ENCODE assay signal across 9 mouse cellular contexts in the genomic region with DNA sequence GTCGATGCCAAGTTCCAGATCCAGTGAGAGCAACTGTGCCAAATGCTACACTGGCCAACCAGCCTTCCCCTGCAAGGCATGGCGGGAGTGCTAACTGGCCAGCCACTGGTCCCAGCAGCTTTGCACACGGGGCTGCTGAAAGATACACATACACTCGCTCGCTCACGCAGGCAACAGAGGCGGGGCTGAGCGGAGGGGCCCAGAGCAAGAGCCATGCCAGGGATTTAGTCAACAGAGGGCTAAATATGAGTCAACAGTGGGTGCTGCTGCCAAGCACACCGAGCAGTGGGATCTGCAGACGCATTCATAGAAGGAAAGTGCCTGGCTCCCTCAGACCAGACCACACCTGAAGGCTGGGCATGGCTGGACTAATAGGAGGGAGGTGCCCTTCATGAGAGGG. TPM values are rescaled to one million over a fixed set of nuclear protein-coding genes. Genes with fewer than 3 reads are reported as not detected.
A peak's percentile ranks its signal among the peaks of the same experiment; 100 is the strongest.
DNase-seq lines count a peak whose midpoint lies in the region; ATAC-seq and TF ChIP-seq lines count a peak whose summit lies in the region.
"Had no signal": no experiment of that assay in that cellular context is flagged by ENCODE, and none has a peak within 500 bp of the region (broad histone marks: within the 10 kb centered on the region; RNA-seq: fewer than 3 reads in every experiment).

No protein-coding gene starts in this region.

- no peak overlapping the region for H3K9ac ChIP-seq in heart, adult 2 months (ENCODE audit: low read depth, low read length)
- H3K9ac ChIP-seq in heart, embryonic 12.5 days = no peak overlapping the region
- H3K9ac ChIP-seq in ES-Bruce4 (ENCODE audit: low read depth, poor library complexity, severe bottlenecking) = no peak overlapping the region
- 0 out of 2 replicates have a peak overlapping the region, but pooled peaks have one; percentile 2 for H3K9ac ChIP-seq in intestine, embryonic 15.5 days

- peak overlapping the region; percentile 34; the same call in 1 of the 2 replicates for H3K27ac ChIP-seq in heart, adult 2 months
- H3K27ac ChIP-seq in heart, embryonic 12.5 days (ENCODE audit: poor library complexity, severe bottlenecking) = no peak overlapping the region
- no peak overlapping the region for H3K27ac ChIP-seq in ES-Bruce4 (ENCODE audit: insufficient read depth, low read length)
- peak overlapping the region; percentile 71 for H3K27ac ChIP-seq in intestine, embryonic 15.5 days

- intact Hi-C loops in heart, adult 2 months (cut with DNase I) = no loop called here

- no peaks in the 10 kb centered on the region for H3K4me1 ChIP-seq in heart, adult 2 months (ENCODE audit: control insufficient read depth, insufficient read depth, low read length)
- peaks cover 11% of the 10 kb centered on the region for H3K4me1 ChIP-seq in heart, embryonic 12.5 days (replicated peaks)
- H3K4me1 ChIP-seq in ES-Bruce4 (ENCODE audit: control insufficient read depth, insufficient read depth, low read length) = no peaks in the 10 kb centered on the region
- peaks cover 27% of the 10 kb centered on the region for H3K4me1 ChIP-seq in intestine, embryonic 15.5 days (replicated peaks)

- H3K4me3 ChIP-seq in heart, adult 2 months = peak overlapping the region; percentile 20; the same call in 1 of the 2 replicates
- no peak overlapping the region for H3K4me3 ChIP-seq in heart, embryonic 12.5 days
- H3K4me3 ChIP-seq in ES-Bruce4 (ENCODE audit: low read depth, low read length) = peak overlapping the region; percentile 4; the same call in 1 of the 2 replicates
- peak overlapping the region; percentile 11; the same call in 1 of the 2 replicates for H3K4me3 ChIP-seq in intestine, embryonic 15.5 days (replicated peaks)

- no peaks in the 10 kb centered on the region for H3K9me3 ChIP-seq in heart, embryonic 12.5 days (replicated peaks)
- no peaks in the 10 kb centered on the region for H3K9me3 ChIP-seq in ES-Bruce4 (replicated peaks; ENCODE audit: control insufficient read depth, insufficient read depth, low read length, poor library complexity, severe bottlenecking)
- H3K9me3 ChIP-seq in intestine, embryonic 15.5 days = no peaks in the 10 kb centered on the region

- TF ChIP-seq POLR2A in heart, adult 2 months (IDR thresholded peaks at IDR 0.05; ENCODE audit: insufficient read depth, low read depth, low read length) = no peak
- no peak for TF ChIP-seq POLR2A in ES-Bruce4 (IDR thresholded peaks at IDR 0.05; ENCODE audit: insufficient read depth, low read length)

- ATAC-seq in heart, embryonic 12.5 days (ENCODE audit: insufficient number of reproducible peaks, low FRiP score) = no peak
- ATAC-seq in intestine, embryonic 15.5 days = peak; percentile 28

- no peak for TF ChIP-seq CTCF in heart, adult 2 months (IDR thresholded peaks at IDR 0.05)
- TF ChIP-seq CTCF in ES-Bruce4 (IDR thresholded peaks at IDR 0.05; ENCODE audit: low read depth, low read length) = no peak

- TF ChIP-seq EP300 in heart, adult 2 months (IDR thresholded peaks at IDR 0.05; ENCODE audit: insufficient read depth, low read depth, low read length) = 0 out of 2 replicates have a peak, but pooled peaks have one; percentile 27
- TF ChIP-seq EP300 in ES-Bruce4 (IDR thresholded peaks at IDR 0.05; ENCODE audit: insufficient read depth, low read depth, low read length) = no peak

- H3K4me2 ChIP-seq in heart, embryonic 12.5 days = no peak overlapping the region
- H3K4me2 ChIP-seq in intestine, embryonic 15.5 days (replicated peaks) = peak overlapping the region; percentile 50

- no peaks in the 10 kb centered on the region for H3K36me3 ChIP-seq in heart, adult 2 months (ENCODE audit: control insufficient read depth, insufficient read depth, low read length)
- no peaks in the 10 kb centered on the region for H3K36me3 ChIP-seq in heart, embryonic 12.5 days
- no peaks in the 10 kb centered on the region for H3K36me3 ChIP-seq in ES-Bruce4 (ENCODE audit: control insufficient read depth, insufficient read depth, low read length, poor library complexity, severe bottlenecking)
- H3K36me3 ChIP-seq in intestine, embryonic 15.5 days = no peaks in the 10 kb centered on the region

- peaks cover 2% of the 10 kb centered on the region; the same call in 1 of the 2 replicates for H3K27me3 ChIP-seq in heart, adult 2 months (ENCODE audit: control insufficient read depth, insufficient read depth, low read length)
- peaks cover 72% of the 10 kb centered on the region for H3K27me3 ChIP-seq in heart, embryonic 12.5 days (replicated peaks)
- peaks cover 2% of the 10 kb centered on the region; the same call in 1 of the 2 replicates for H3K27me3 ChIP-seq in ES-Bruce4 (ENCODE audit: control insufficient read depth, insufficient read depth, low read length, poor library complexity, severe bottlenecking)
- H3K27me3 ChIP-seq in intestine, embryonic 15.5 days (replicated peaks) = peaks cover 26% of the 10 kb centered on the region; the same call in 1 of the 2 replicates

- WGBS in heart, adult 2 months = 44% methylated on average over 10 of the region's 10 CpGs
- WGBS in heart, embryonic 12.5 days = 65% methylated on average over 10 of the region's 10 CpGs
- 40% methylated on average over 10 of the region's 10 CpGs for WGBS in intestine, embryonic 15.5 days

- DNase-seq in heart, adult 2 months = peak; percentile 44 to 73
- DNase-seq in cerebellum, adult 9-11 months = peak; percentile 85
- DNase-seq in lung, postnatal 10 days = peak; percentile 69
- no peak for DNase-seq in yolk sac, embryonic 10.5 days (ENCODE audit: low spot score)
- no peak for DNase-seq in thymus, postnatal 14 days

- H3K79me2 ChIP-seq in heart, adult 2 months (replicated peaks; ENCODE audit: control insufficient read depth, insufficient read depth, low read length) = no peaks in the 10 kb centered on the region

RNA-seq across cellular contexts. Expression of a gene that starts 3.8 kb away (rescaled TPM):
- 1 to 10 TPM; 2.6 to 3.0 TPM for total RNA-seq in heart, adult 2 months (2021)
- polyA plus RNA-seq in heart, adult 2 months (2012; rRNA removed) = 1.9 and 2.3 TPM in 2 replicates
- polyA plus RNA-seq in heart, embryonic 12.5 days (2016; fragmentation: Nextera tagmentation; extraction: Ambion mirVana) = 0.29 and 0.31 TPM in 2 replicates
- polyA plus RNA-seq in ES-Bruce4 (2011; ENCODE audit: insufficient read depth, insufficient read length, low read depth, missing spikeins) = 14.4 and 16.9 TPM in 2 replicates
- 22.2 and 23.4 TPM in 2 replicates for polyA plus RNA-seq in intestine, embryonic 15.5 days (2015; fragmentation: Nextera tagmentation; extraction: Ambion mirVana)
- total RNA-seq: MEL had no signal

Comparison
In these comparisons a context has a peak if more than half of its experiments do, and no peak if none do; other contexts are left out.
1. H3K27ac ChIP-seq: peak in heart, adult 2 months (single experiment) and intestine, embryonic 15.5 days (single experiment); none in heart, embryonic 12.5 days (single experiment) and ES-Bruce4 (single experiment).
2. DNase-seq: peak in heart, adult 2 months (2 of 2), cerebellum, adult 9-11 months (single experiment) and lung, postnatal 10 days (single experiment); none in yolk sac, embryonic 10.5 days (single experiment) and thymus, postnatal 14 days (single experiment).